In the genomic region with DNA sequence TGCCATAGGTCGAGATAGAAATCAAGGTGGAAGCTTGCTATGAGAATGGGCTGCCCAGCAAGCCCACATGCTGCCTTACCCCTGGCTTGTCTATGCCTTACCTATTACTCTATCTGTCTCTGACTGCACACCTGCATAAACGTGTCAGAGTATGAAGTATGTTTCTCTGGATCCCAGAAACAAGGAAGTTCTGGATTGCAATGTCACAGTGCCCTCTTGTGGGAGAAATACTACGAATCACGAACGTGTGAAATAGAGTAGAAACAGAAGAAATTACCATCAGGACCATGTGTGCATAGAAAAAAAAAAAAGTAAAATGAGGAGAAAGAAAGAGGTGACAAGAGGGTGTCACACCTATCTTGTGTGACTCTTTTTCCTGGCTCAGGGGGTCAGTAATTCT, we compare ENCODE assay signal across 8 mouse cellular contexts.
DNase-seq lines count a peak whose midpoint lies in the region; ATAC-seq and TF ChIP-seq lines count a peak whose summit lies in the region.

No protein-coding gene starts in this region.

- 24% methylated on average over 5 of the region's 5 CpGs for WGBS in forebrain, embryonic 11.5 days
- WGBS in forebrain, embryonic 16.5 days = 22% methylated on average over 5 of the region's 5 CpGs
- WGBS in liver, embryonic 14.5 days (ENCODE audit: insufficient replicate concordance) = 18% methylated on average over 5 of the region's 5 CpGs
- 23% methylated on average over 5 of the region's 5 CpGs for whole genome bisulfite sequencing in liver, embryonic 11.5 days

- no peak overlapping the region for H3K27ac ChIP-seq in forebrain, embryonic 11.5 days (ENCODE audit: low read depth, low read length)
- no peak overlapping the region for H3K27ac ChIP-seq in forebrain, embryonic 16.5 days (ENCODE audit: low read length)
- H3K27ac ChIP-seq in liver, embryonic 14.5 days = no peak overlapping the region
- no peak overlapping the region for H3K27ac ChIP-seq in liver, embryonic 11.5 days (ENCODE audit: low read depth, low read length)

- H3K4me1 ChIP-seq in forebrain, embryonic 11.5 days (replicated peaks; ENCODE audit: control insufficient read depth, insufficient read depth, low read length) = no peaks in the 10 kb centered on the region
- H3K4me1 ChIP-seq in forebrain, embryonic 16.5 days (replicated peaks; ENCODE audit: control insufficient read depth, insufficient read depth, low read length) = no peaks in the 10 kb centered on the region
- H3K4me1 ChIP-seq in liver, embryonic 14.5 days (replicated peaks; ENCODE audit: control insufficient read depth in 2 of 2, insufficient read depth in 2 of 2, low read length in 1 of 2) = no peaks in the 10 kb centered on the region; a peak in 1 of 4 replicates
- no peaks in the 10 kb centered on the region for H3K4me1 ChIP-seq in liver, embryonic 11.5 days (replicated peaks; ENCODE audit: control insufficient read depth, insufficient read depth, low read length)

- no peak overlapping the region for H3K4me3 ChIP-seq in forebrain, embryonic 11.5 days (ENCODE audit: low read depth, low read length)
- H3K4me3 ChIP-seq in forebrain, embryonic 16.5 days (replicated peaks; ENCODE audit: low read length) = no peak overlapping the region
- no peak overlapping the region for H3K4me3 ChIP-seq in liver, embryonic 14.5 days (ENCODE audit: insufficient read depth in 1 of 2, low read depth in 2 of 2, low read length in 2 of 2)
- H3K4me3 ChIP-seq in liver, embryonic 11.5 days (ENCODE audit: low read depth, low read length) = no peak overlapping the region

- H3K36me3 ChIP-seq in forebrain, embryonic 11.5 days (ENCODE audit: control insufficient read depth, insufficient read depth, low read length) = no peaks in the 10 kb centered on the region
- H3K36me3 ChIP-seq in forebrain, embryonic 16.5 days (ENCODE audit: control insufficient read depth, insufficient read depth) = no peaks in the 10 kb centered on the region
- H3K36me3 ChIP-seq in liver, embryonic 14.5 days (replicated peaks; ENCODE audit: control insufficient read depth, insufficient read depth, low read depth) = no peaks in the 10 kb centered on the region
- H3K36me3 ChIP-seq in liver, embryonic 11.5 days (ENCODE audit: control insufficient read depth, insufficient read depth, low read length) = no peaks in the 10 kb centered on the region

- DNase-seq in forebrain, embryonic 11.5 days (ENCODE audit: low spot score) = peak; percentile 50
- DNase-seq in liver, embryonic 14.5 days (ENCODE audit: low read depth in 3 of 3, low spot score in 3 of 3) = no peak
- DNase-seq in liver, embryonic 11.5 days (ENCODE audit: low spot score) = no peak
- DNase-seq in ZHBTc4 (ENCODE audit: low read depth, low spot score) = peak; percentile 49
- DNase-seq in induced T-regulatory cell, adult 2 months (ENCODE audit: low read depth) = peak; percentile 14
- DNase-seq in right cerebral cortex, adult 2 months (ENCODE audit: low spot score in 2 of 2) = peak; percentile 44 to 60
- DNase-seq in thymus, postnatal 25 days = no peak

- no peak overlapping the region for H3K9ac ChIP-seq in forebrain, embryonic 11.5 days (ENCODE audit: low read length)
- no peak overlapping the region for H3K9ac ChIP-seq in forebrain, embryonic 16.5 days (replicated peaks; ENCODE audit: low read depth, low read length)
- no peak overlapping the region for H3K9ac ChIP-seq in liver, embryonic 14.5 days (replicated peaks)
- H3K9ac ChIP-seq in liver, embryonic 11.5 days (ENCODE audit: low read depth, low read length) = no peak overlapping the region

- no peaks in the 10 kb centered on the region for H3K27me3 ChIP-seq in forebrain, embryonic 11.5 days (ENCODE audit: control insufficient read depth, insufficient read depth, low read length)
- H3K27me3 ChIP-seq in forebrain, embryonic 16.5 days (replicated peaks; ENCODE audit: control insufficient read depth, insufficient read depth, low read length) = no peaks in the 10 kb centered on the region
- no peaks in the 10 kb centered on the region for H3K27me3 ChIP-seq in liver, embryonic 14.5 days (ENCODE audit: control insufficient read depth, insufficient read depth, low read length)
- no peaks in the 10 kb centered on the region for H3K27me3 ChIP-seq in liver, embryonic 11.5 days (replicated peaks; ENCODE audit: control insufficient read depth, insufficient read depth, low read length)

- H3K9me3 ChIP-seq in forebrain, embryonic 11.5 days (ENCODE audit: control insufficient read depth, low read length) = no peaks in the 10 kb centered on the region
- H3K9me3 ChIP-seq in forebrain, embryonic 16.5 days (ENCODE audit: control insufficient read depth, low read length) = no peaks in the 10 kb centered on the region
- no peaks in the 10 kb centered on the region for H3K9me3 ChIP-seq in liver, embryonic 14.5 days (ENCODE audit: control insufficient read depth, low read length)
- no peaks in the 10 kb centered on the region for H3K9me3 ChIP-seq in liver, embryonic 11.5 days (ENCODE audit: control insufficient read depth, low read length)

- no peak for ATAC-seq in forebrain, embryonic 11.5 days (replicated peaks; ENCODE audit: low FRiP score)
- no peak for ATAC-seq in forebrain, embryonic 16.5 days
- no peak for ATAC-seq in liver, embryonic 14.5 days (ENCODE audit: insufficient read depth)
- no peak for ATAC-seq in liver, embryonic 11.5 days (replicated peaks; ENCODE audit: low FRiP score)

- no peak overlapping the region for H3K4me2 ChIP-seq in forebrain, embryonic 11.5 days (ENCODE audit: low read depth, low read length, severe bottlenecking)
- no peak overlapping the region for H3K4me2 ChIP-seq in forebrain, embryonic 16.5 days (ENCODE audit: low read length)
- no peak overlapping the region for H3K4me2 ChIP-seq in liver, embryonic 14.5 days (ENCODE audit: low read depth)
- H3K4me2 ChIP-seq in liver, embryonic 11.5 days = no peak overlapping the region

- TF ChIP-seq EP300 in liver, embryonic 14.5 days (IDR thresholded peaks at IDR 0.05; ENCODE audit: low read depth) = no peak

- TF ChIP-seq CTCF in liver, embryonic 14.5 days (IDR thresholded peaks at IDR 0.05; ENCODE audit: low read depth) = peak; percentile 42

Comparison
In these comparisons a context has a peak if more than half of its experiments do, and no peak if none do; other contexts are left out.
1. DNase-seq: peak in forebrain, embryonic 11.5 days (single experiment), ZHBTc4 (single experiment), induced T-regulatory cell, adult 2 months (single experiment) and right cerebral cortex, adult 2 months (2 of 2); none in liver, embryonic 14.5 days (0 of 3), liver, embryonic 11.5 days (single experiment) and thymus, postnatal 25 days (single experiment).